Mouse (Mus musculus): ENCODE data around the gene Enox1. TPM values are rescaled to one million over a fixed set of nuclear protein-coding genes. Genes with fewer than 3 reads are reported as not detected.

Enox1 gene
- polyA plus RNA-seq, 1 experiment from 2014 or later: 1.9 TPM

GRCm38 (mm10) chr14:77162496-77162895 is 5.9 kb downstream of the Enox1 start:
- H3K27me3 ChIP-seq (replicated peaks; ENCODE audit: control insufficient read depth, insufficient read depth, low read length): peaks cover 13% of the 10 kb centered on the region
- no peaks in the 10 kb centered on the region for H3K36me3 ChIP-seq (ENCODE audit: control insufficient read depth, insufficient read depth)
- ATAC-seq: no peak
- no peaks in the 10 kb centered on the region for H3K9me3 ChIP-seq (ENCODE audit: control insufficient read depth)
- H3K4me2 ChIP-seq (replicated peaks; ENCODE audit: low read depth): no peak overlapping the region
- no peak overlapping the region for H3K4me3 ChIP-seq (ENCODE audit: low read depth, low read length)
- H3K4me1 ChIP-seq (replicated peaks; ENCODE audit: control insufficient read depth, insufficient read depth, low read length): no peaks in the 10 kb centered on the region; the same call in 1 of the 2 replicates
- no peak overlapping the region for H3K27ac ChIP-seq (ENCODE audit: low read depth, low read length)
- 83% methylated on average over 3 of the region's 3 CpGs for WGBS
- no peak for TF ChIP-seq CTCF (IDR thresholded peaks at IDR 0.05; ENCODE audit: low read depth)
- H3K9ac ChIP-seq (ENCODE audit: low read depth, low read length): no peak overlapping the region

GRCm38 (mm10) chr14:77164396-77164795 is 7.8 kb downstream of the Enox1 start:
- no peaks in the 10 kb centered on the region for H3K36me3 ChIP-seq (ENCODE audit: control insufficient read depth, insufficient read depth)
- TF ChIP-seq CTCF (IDR thresholded peaks at IDR 0.05; ENCODE audit: low read depth): no peak
- ATAC-seq: no peak
- no peaks in the 10 kb centered on the region for H3K9me3 ChIP-seq (ENCODE audit: control insufficient read depth)
- H3K4me3 ChIP-seq (ENCODE audit: low read depth, low read length): no peak overlapping the region
- H3K4me2 ChIP-seq (replicated peaks; ENCODE audit: low read depth): no peak overlapping the region
- no peaks in the 10 kb centered on the region for H3K4me1 ChIP-seq (replicated peaks; ENCODE audit: control insufficient read depth, insufficient read depth, low read length)
- H3K27ac ChIP-seq (ENCODE audit: low read depth, low read length): no peak overlapping the region
- no peak overlapping the region for H3K9ac ChIP-seq (ENCODE audit: low read depth, low read length)
- whole genome bisulfite sequencing: 71% methylated on average over 6 of the region's 6 CpGs
- H3K27me3 ChIP-seq (replicated peaks; ENCODE audit: control insufficient read depth, insufficient read depth, low read length): 0 out of 2 replicates have a peak, but pooled peaks cover 4% of the 10 kb centered on the region

GRCm38 (mm10) chr14:77168161-77168560 is 11.6 kb downstream of the Enox1 start:
- 88% methylated on average over 6 of the region's 6 CpGs for WGBS
- TF ChIP-seq CTCF (IDR thresholded peaks at IDR 0.05; ENCODE audit: low read depth): no peak
- no peaks in the 10 kb centered on the region for H3K4me1 ChIP-seq (replicated peaks; ENCODE audit: control insufficient read depth, insufficient read depth, low read length)

GRCm38 (mm10) chr14:77174491-77174890 is 17.9 kb downstream of the Enox1 start:
- no peaks in the 10 kb centered on the region for H3K9me3 ChIP-seq (ENCODE audit: control insufficient read depth)
- no peak for TF ChIP-seq CTCF (IDR thresholded peaks at IDR 0.05; ENCODE audit: low read depth)
- no peaks in the 10 kb centered on the region for H3K4me1 ChIP-seq (replicated peaks; ENCODE audit: control insufficient read depth, insufficient read depth, low read length)
- H3K27me3 ChIP-seq (replicated peaks; ENCODE audit: control insufficient read depth, insufficient read depth, low read length): no peaks in the 10 kb centered on the region
- no peak overlapping the region for H3K9ac ChIP-seq (ENCODE audit: low read depth, low read length)
- H3K4me2 ChIP-seq (replicated peaks; ENCODE audit: low read depth): no peak overlapping the region
- no peak overlapping the region for H3K4me3 ChIP-seq (ENCODE audit: low read depth, low read length)
- no peaks in the 10 kb centered on the region for H3K36me3 ChIP-seq (ENCODE audit: control insufficient read depth, insufficient read depth)
- 65% methylated on average over 15 of the region's 15 CpGs for WGBS
- ATAC-seq: no peak
- H3K27ac ChIP-seq (ENCODE audit: low read depth, low read length): no peak overlapping the region

More at GRCm38 (mm10) chr14:77168161-77168560, 11.6 kb downstream of the Enox1 start:
- no peaks in the 10 kb centered on the region for H3K27me3 ChIP-seq (replicated peaks; ENCODE audit: control insufficient read depth, insufficient read depth, low read length)
- no peaks in the 10 kb centered on the region for H3K9me3 ChIP-seq (ENCODE audit: control insufficient read depth)
- H3K4me2 ChIP-seq (replicated peaks; ENCODE audit: low read depth): no peak overlapping the region
- no peaks in the 10 kb centered on the region for H3K36me3 ChIP-seq (ENCODE audit: control insufficient read depth, insufficient read depth)
- H3K9ac ChIP-seq (ENCODE audit: low read depth, low read length): no peak overlapping the region
- no peak for ATAC-seq
- no peak overlapping the region for H3K4me3 ChIP-seq (ENCODE audit: low read depth, low read length)
- H3K27ac ChIP-seq (ENCODE audit: low read depth, low read length): no peak overlapping the region

GRCm38 (mm10) chr14:77174931-77175330 is 18.4 kb downstream of the Enox1 start:
- H3K4me3 ChIP-seq (ENCODE audit: low read depth, low read length): no peak overlapping the region
- H3K4me2 ChIP-seq (replicated peaks; ENCODE audit: low read depth): no peak overlapping the region
- no peaks in the 10 kb centered on the region for H3K4me1 ChIP-seq (replicated peaks; ENCODE audit: control insufficient read depth, insufficient read depth, low read length)
- no peaks in the 10 kb centered on the region for H3K36me3 ChIP-seq (ENCODE audit: control insufficient read depth, insufficient read depth)
- H3K27ac ChIP-seq (ENCODE audit: low read depth, low read length): no peak overlapping the region
- no peaks in the 10 kb centered on the region for H3K27me3 ChIP-seq (replicated peaks; ENCODE audit: control insufficient read depth, insufficient read depth, low read length)
- no peak for TF ChIP-seq CTCF (IDR thresholded peaks at IDR 0.05; ENCODE audit: low read depth)
- WGBS: 88% methylated on average over 9 of the region's 9 CpGs
- no peak for ATAC-seq
- no peaks in the 10 kb centered on the region for H3K9me3 ChIP-seq (ENCODE audit: control insufficient read depth)
- H3K9ac ChIP-seq (ENCODE audit: low read depth, low read length): no peak overlapping the region

- no peaks in the 10 kb centered on the region for H3K36me3 ChIP-seq (ENCODE audit: control insufficient read depth, insufficient read depth)
- no peak overlapping the region for H3K4me2 ChIP-seq (replicated peaks; ENCODE audit: low read depth)
- no peak overlapping the region for H3K9ac ChIP-seq (ENCODE audit: low read depth, low read length)
- no peaks in the 10 kb centered on the region for H3K4me1 ChIP-seq (replicated peaks; ENCODE audit: control insufficient read depth, insufficient read depth, low read length)
- ATAC-seq: no peak
- H3K27me3 ChIP-seq (replicated peaks; ENCODE audit: control insufficient read depth, insufficient read depth, low read length): no peaks in the 10 kb centered on the region
- H3K27ac ChIP-seq (ENCODE audit: low read depth, low read length): no peak overlapping the region
- TF ChIP-seq CTCF (IDR thresholded peaks at IDR 0.05; ENCODE audit: low read depth): no peak
- H3K9me3 ChIP-seq (ENCODE audit: control insufficient read depth): no peaks in the 10 kb centered on the region
- whole genome bisulfite sequencing: 83% methylated on average over 7 of the region's 7 CpGs
- H3K4me3 ChIP-seq (ENCODE audit: low read depth, low read length): no peak overlapping the region
These were observed 23.7 kb downstream of the Enox1 start for GRCm38 (mm10) chr14:77180241-77180640.

All from intestine, postnatal 0 days (tissue).